Mouse (Mus musculus): ENCODE data around the gene Ralgapa1.
"Not testable (repeated sequence)": the region's sequence is repeated elsewhere in the genome, so short reads cannot be mapped to it uniquely, and the experiment has no call there.

Ralgapa1 gene

GRCm38 (mm10) chr12:55599639-55600502, 221.1 kb downstream of the Ralgapa1 start:
- no peak for DNase-seq (ENCODE audit: extremely low read depth, low read depth, low spot score)

GRCm38 (mm10) chr12:55598887-55599561, 221.9 kb downstream of the Ralgapa1 start, which contains the start of gene Insm2:
TSS of gene Insm2 (plus strand) at chr12:55599427.
- no peak for DNase-seq (ENCODE audit: extremely low read depth, low read depth, low spot score)

DNA sequence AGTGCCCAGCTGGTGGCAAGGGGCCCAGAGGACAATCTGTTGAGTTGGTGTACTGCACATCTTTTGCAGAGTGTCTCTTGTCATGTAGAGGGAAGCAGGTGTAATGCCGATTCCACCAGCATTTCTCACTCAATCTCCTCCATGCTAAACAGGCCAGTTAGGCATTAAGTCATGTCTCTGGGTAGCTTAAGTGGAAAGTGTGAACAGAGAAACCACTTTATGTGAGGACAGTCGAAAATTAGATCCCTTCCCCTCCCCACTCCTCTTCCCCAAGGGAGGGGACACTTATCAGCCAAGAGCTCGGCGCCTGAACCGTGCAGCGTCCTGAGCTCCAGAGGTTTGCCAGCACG, 222.5 kb downstream of the Ralgapa1 start:
- DNase-seq (ENCODE audit: extremely low read depth, low read depth, low spot score) = no peak

DNA sequence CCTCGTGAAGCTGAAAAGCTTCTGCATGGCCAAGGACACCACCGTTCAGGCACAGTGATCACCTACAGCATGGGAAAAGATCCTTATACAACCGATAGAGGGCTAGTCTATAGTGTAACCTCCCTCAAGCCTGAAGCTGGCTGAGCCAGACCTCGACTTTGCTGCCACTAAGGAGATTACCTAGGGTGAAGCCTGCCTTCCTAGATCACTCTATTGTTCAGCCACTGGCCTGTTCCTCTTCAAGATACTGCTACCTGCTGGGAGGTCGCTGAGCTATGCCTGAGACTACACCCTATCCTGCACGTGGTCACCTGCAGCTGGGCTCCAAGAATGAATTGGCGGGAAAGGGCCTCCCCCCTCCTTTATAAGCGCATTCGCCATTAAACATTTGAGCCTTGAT, 234.0 kb downstream of the Ralgapa1 start:
- DNase-seq (ENCODE audit: extremely low read depth, low read depth, low spot score) = not testable (repeated sequence)

GRCm38 (mm10) chr12:55573794-55574193, 247.2 kb downstream of the Ralgapa1 start:
- DNase-seq (ENCODE audit: extremely low read depth, low read depth, low spot score) = no peak

GRCm38 (mm10) chr12:55573089-55573488, 247.9 kb downstream of the Ralgapa1 start:
- no peak for DNase-seq (ENCODE audit: extremely low read depth, low read depth, low spot score)

DNA sequence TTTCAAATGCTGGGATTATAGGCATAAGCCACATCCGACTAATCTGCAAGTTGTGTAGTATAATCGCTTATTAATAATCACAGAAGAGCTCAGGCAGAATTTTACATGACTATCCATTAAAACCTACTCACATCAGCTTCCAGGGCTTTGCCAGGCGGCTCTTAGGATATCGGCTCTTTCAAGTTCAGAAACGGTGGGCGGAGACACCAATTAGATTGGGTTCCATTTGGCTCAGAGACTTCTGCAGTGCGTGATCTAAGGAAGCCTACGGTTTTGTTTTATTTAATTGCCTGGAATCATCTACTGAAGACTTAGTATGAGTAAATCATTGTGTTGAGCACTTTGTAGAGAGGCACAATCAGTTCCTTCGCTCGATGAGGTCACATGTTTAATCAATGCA, 249.3 kb downstream of the Ralgapa1 start:
- no peak for DNase-seq (ENCODE audit: extremely low read depth, low read depth, low spot score)

GRCm38 (mm10) chr12:55571181-55571580, 249.8 kb downstream of the Ralgapa1 start:
- DNase-seq (ENCODE audit: extremely low read depth, low read depth, low spot score) = no peak

- DNase-seq (ENCODE audit: extremely low read depth, low read depth, low spot score) = no peak
Measured at GRCm38 (mm10) chr12:55570646-55571045, 250.3 kb downstream of the Ralgapa1 start.

DNA sequence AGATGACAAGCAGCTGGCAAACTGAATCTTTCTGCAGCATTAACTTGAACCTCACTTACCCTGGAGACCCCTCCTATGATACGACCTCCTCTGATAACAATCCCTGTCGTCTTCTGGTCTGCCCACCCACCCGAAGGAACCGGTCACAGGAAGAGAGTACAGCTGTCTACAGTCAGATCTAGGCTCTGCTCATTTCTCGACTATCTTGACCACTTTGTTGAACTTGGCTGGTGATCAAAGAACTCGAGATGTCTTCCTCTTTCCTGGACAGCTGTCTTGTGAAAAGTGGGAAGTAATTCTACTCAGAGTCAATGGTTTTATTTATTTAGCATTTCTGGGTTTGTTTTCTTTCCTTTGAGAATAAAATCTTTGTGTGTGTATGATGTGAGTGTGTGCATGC, 251.3 kb downstream of the Ralgapa1 start:
- DNase-seq (ENCODE audit: extremely low read depth, low read depth, low spot score) = no peak

DNA sequence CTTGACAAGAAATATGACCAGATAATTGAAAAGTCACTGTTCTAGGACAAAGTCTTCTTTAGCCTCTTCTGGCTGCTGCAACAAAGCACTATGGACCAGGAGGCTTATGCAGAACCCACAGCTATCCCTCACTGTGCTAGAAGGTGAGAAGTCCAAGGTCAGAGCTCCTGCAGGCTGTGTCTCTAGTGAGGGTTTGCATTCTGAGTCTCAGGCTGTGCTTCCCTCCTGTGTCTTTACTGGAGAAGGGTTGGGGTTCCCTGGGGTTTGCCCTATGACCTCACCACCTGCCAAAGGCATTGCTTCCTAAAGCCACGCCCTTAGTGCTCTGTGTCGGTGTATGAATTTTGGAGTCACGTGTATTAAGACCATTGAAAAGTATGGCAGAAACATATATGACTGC, 252.5 kb downstream of the Ralgapa1 start:
- DNase-seq (ENCODE audit: extremely low read depth, low read depth, low spot score) = no peak

DNA sequence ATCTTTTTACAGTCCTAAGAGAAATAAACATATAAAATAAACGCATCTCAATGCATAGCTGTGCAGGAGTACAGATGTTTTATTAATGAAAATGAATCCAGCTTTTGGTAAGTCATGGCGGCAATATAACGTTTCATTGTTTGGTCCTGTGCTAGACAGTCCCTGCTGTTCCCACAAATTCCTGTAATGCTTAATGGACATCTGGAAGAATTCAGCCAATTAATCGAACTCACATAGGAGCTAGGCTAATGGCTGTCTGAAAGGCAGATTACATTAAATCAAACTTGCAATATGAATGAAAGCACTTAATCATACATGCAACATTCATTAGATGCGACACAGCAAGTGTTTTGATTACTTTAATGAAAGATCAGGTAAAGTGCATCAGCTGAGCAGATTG, 254.1 kb downstream of the Ralgapa1 start:
- DNase-seq (ENCODE audit: extremely low read depth, low read depth, low spot score) = no peak

DNA sequence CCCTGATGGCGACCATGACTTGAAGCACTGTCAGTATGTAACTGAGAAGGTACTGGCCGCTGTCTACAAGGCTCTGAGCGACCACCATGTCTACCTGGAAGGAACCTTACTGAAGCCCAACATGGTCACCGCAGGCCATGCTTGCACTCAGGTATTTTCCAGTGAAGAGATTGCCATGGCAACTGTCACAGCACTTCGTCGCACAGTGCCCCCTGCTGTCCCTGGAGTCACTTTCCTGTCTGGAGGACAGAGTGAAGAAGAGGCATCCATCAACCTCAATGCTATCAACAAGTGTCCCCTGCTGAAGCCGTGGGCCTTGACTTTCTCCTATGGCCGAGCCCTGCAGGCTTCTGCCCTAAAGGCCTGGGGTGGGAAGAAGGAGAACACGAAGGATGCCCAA, 255.1 kb downstream of the Ralgapa1 start:
- no peak for DNase-seq (ENCODE audit: extremely low read depth, low read depth, low spot score)

DNA sequence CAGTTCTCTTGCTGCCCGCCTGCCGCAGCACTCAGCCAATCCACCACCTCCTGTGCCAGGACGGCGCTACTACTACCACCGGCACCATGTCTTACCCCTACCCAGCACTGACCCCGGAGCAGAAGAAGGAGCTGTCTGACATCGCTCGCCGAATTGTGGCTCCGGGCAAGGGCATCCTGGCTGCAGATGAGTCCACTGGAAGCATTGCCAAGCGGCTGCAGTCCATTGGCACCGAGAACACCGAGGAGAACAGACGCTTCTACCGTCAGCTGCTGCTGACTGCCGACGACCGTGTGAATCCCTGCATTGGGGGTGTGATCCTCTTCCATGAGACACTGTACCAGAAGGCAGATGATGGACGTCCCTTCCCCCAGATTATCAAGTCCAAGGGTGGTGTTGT, 255.8 kb downstream of the Ralgapa1 start, which contains the start of gene Aldoart2:
TSS of gene Aldoart2 (plus strand) at position 34 of the 400 bp plus-strand sequence.
- no peak for DNase-seq (ENCODE audit: extremely low read depth, low read depth, low spot score)

GRCm38 (mm10) chr12:55564187-55564963, 256.6 kb downstream of the Ralgapa1 start:
- DNase-seq (ENCODE audit: extremely low read depth, low read depth, low spot score) = no peak

DNA sequence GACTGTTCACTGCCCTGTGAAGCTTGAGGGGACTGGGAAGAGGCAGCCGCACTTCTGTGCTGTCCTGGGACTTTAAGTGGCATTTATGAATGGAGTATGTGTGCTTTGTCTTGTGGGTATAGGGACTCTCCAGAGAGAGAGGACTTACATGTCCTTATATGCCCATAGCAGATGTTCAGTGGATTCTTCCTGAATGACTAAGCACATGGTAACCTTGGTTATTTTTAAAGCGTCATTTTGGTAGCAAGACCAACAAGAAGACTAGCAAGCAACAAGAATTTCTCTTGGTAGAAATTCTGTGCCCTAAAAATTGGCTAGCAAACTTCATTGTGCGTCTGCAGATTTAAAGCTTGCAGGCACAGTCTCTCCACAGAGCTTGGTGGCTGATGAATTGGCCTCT, 257.2 kb downstream of the Ralgapa1 start:
- no peak for DNase-seq (ENCODE audit: extremely low read depth, low read depth, low spot score)

- DNase-seq (ENCODE audit: extremely low read depth, low read depth, low spot score) = no peak
Measured at GRCm38 (mm10) chr12:55560025-55560690, 260.8 kb downstream of the Ralgapa1 start.

- no peak for DNase-seq (ENCODE audit: extremely low read depth, low read depth, low spot score)
Measured at GRCm38 (mm10) chr12:55559184-55559855, 261.6 kb downstream of the Ralgapa1 start.

DNA sequence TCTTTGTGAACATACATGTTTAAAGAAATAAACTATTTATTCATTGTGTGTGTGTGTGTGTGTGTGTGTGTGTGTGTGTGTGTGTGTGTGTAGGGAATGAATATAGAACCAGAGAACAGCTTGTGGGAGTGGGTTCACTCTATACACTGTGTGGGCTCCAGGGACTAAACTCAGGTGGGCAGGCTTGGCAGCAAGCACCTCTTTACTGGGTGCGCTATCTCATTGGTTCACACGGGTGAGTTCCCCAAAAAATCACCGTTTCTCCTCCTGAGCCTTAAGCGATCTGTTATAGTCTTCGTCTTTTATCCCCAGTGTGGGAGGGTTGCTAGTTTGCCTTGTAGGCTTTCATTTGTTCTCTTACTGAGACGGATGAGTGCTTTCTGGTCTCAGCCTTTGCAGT, 263.1 kb downstream of the Ralgapa1 start:
- no peak for DNase-seq (ENCODE audit: extremely low read depth, low read depth, low spot score)

GRCm38 (mm10) chr12:55554901-55555300, 266.1 kb downstream of the Ralgapa1 start:
- DNase-seq (ENCODE audit: extremely low read depth, low read depth, low spot score) = not testable (repeated sequence)
